Mouse (Mus musculus) splenic B cell, adult 2 months (primary cell): Measurements from ENCODE around the gene Kat14.

Experiments
- DNase-seq: peaks from one replicate; pipeline ENCODE4 v3.0.0-alpha.2; 2011; ENCODE audit warnings: low read depth, low spot score
- H3K27me3 ChIP-seq: 2 replicates; pipeline ENCODE4 v1.6.1; 2012; ENCODE audit warnings: mild to moderate bottlenecking, low read length, moderate library complexity, mixed read lengths; ENCODE audit not compliant: control insufficient read depth, poor library complexity, insufficient read depth, severe bottlenecking
- H3K36me3 ChIP-seq: 2 replicates; pipeline ENCODE4 v1.6.1; 2012; ENCODE audit warnings: mild to moderate bottlenecking, low read length, moderate library complexity, mixed read lengths; ENCODE audit not compliant: control insufficient read depth, poor library complexity, insufficient read depth, severe bottlenecking

Kat14 gene

GRCm38 (mm10) chr2:144352843-144353242 is 15.9 kb upstream of the Kat14 start:
- no peak for DNase-seq
- Histone ChIP-seq H3K27me3 (no peaks in the 10 kb centered on the region), H3K36me3 (no peaks in the 10 kb centered on the region)

- DNase-seq, result peak; percentile 79
- H3K36me3 ChIP-seq, result no peaks in the 10 kb centered on the region; the same call in 1 of the 2 replicates
- no peaks in the 10 kb centered on the region for H3K27me3 ChIP-seq
Observed at GRCm38 (mm10) chr2:144369020-144369421, 238 bp downstream of the Kat14 start.

GRCm38 (mm10) chr2:144369511-144369910 is 728 bp downstream of the Kat14 start:
- Histone ChIP-seq H3K36me3 (no peaks in the 10 kb centered on the region; the same call in 1 of the 2 replicates), H3K27me3 (no peaks in the 10 kb centered on the region)
- DNase-seq, result no peak

- Histone ChIP-seq H3K36me3 (no peaks in the 10 kb centered on the region; the same call in 1 of the 2 replicates), H3K27me3 (no peaks in the 10 kb centered on the region)
- DNase-seq, result no peak
Observed at GRCm38 (mm10) chr2:144371566-144371965, 2.8 kb downstream of the Kat14 start.

GRCm38 (mm10) chr2:144373063-144373462 is 4.3 kb downstream of the Kat14 start:
- no peaks in the 10 kb centered on the region for H3K27me3 ChIP-seq
- H3K36me3 ChIP-seq, result no peaks in the 10 kb centered on the region; the same call in 1 of the 2 replicates
- DNase-seq, result no peak

GRCm38 (mm10) chr2:144375063-144375703 is 6.4 kb downstream of the Kat14 start:
- Histone ChIP-seq H3K36me3 (peaks cover 9% of the 10 kb centered on the region; the same call in 1 of the 2 replicates), H3K27me3 (no peaks in the 10 kb centered on the region)
- no peak for DNase-seq

GRCm38 (mm10) chr2:144381293-144381692 is 12.5 kb downstream of the Kat14 start:
- Histone ChIP-seq H3K36me3 (peaks cover 13% of the 10 kb centered on the region; the same call in 1 of the 2 replicates), H3K27me3 (no peaks in the 10 kb centered on the region)
- no peak for DNase-seq

GRCm38 (mm10) chr2:144381741-144382140 is 13.0 kb downstream of the Kat14 start:
- Histone ChIP-seq H3K27me3 (no peaks in the 10 kb centered on the region), H3K36me3 (peaks cover 13% of the 10 kb centered on the region; the same call in 1 of the 2 replicates)
- no peak for DNase-seq

- Histone ChIP-seq H3K27me3 (no peaks in the 10 kb centered on the region), H3K36me3 (peaks cover 13% of the 10 kb centered on the region; the same call in 1 of the 2 replicates)
- no peak for DNase-seq
Observed at GRCm38 (mm10) chr2:144382624-144383138, 13.9 kb downstream of the Kat14 start.

GRCm38 (mm10) chr2:144386296-144386695 is 17.5 kb downstream of the Kat14 start:
- H3K27me3 ChIP-seq, result no peaks in the 10 kb centered on the region
- DNase-seq, result no peak

GRCm38 (mm10) chr2:144388416-144388815 is 19.6 kb downstream of the Kat14 start:
- peaks cover 8% of the 10 kb centered on the region; the same call in 1 of the 2 replicates for H3K36me3 ChIP-seq
- DNase-seq, result no peak

More at GRCm38 (mm10) chr2:144386296-144386695, 17.5 kb downstream of the Kat14 start:
- peaks cover 7% of the 10 kb centered on the region for H3K36me3 ChIP-seq

GRCm38 (mm10) chr2:144399531-144399930 is 30.7 kb downstream of the Kat14 start:
- H3K36me3 ChIP-seq, result peaks cover 8% of the 10 kb centered on the region
- DNase-seq, result no peak

More at GRCm38 (mm10) chr2:144388416-144388815, 19.6 kb downstream of the Kat14 start:
- H3K27me3 ChIP-seq, result no peaks in the 10 kb centered on the region

GRCm38 (mm10) chr2:144400659-144401058 is 31.9 kb downstream of the Kat14 start:
- no peak for DNase-seq
- H3K27me3 ChIP-seq, result no peaks in the 10 kb centered on the region
- peaks cover 12% of the 10 kb centered on the region for H3K36me3 ChIP-seq

More at GRCm38 (mm10) chr2:144399531-144399930, 30.7 kb downstream of the Kat14 start:
- no peaks in the 10 kb centered on the region for H3K27me3 ChIP-seq

- H3K36me3 ChIP-seq, result peaks cover 10% of the 10 kb centered on the region
- DNase-seq, result no peak
- H3K27me3 ChIP-seq, result no peaks in the 10 kb centered on the region
Observed at GRCm38 (mm10) chr2:144409037-144409436, 40.3 kb downstream of the Kat14 start.

GRCm38 (mm10) chr2:144410603-144411002 is 41.8 kb downstream of the Kat14 start:
- Histone ChIP-seq H3K27me3 (no peaks in the 10 kb centered on the region), H3K36me3 (peaks cover 3% of the 10 kb centered on the region)
- no peak for DNase-seq
